Mouse (Mus musculus): ENCODE data around the gene Stpg4. TPM values are rescaled to one million over a fixed set of nuclear protein-coding genes. Genes with fewer than 3 reads are reported as not detected.

Stpg4 gene
- polyA plus RNA-seq, 1 experiment from 2014 or later = 0.27 TPM

DNA sequence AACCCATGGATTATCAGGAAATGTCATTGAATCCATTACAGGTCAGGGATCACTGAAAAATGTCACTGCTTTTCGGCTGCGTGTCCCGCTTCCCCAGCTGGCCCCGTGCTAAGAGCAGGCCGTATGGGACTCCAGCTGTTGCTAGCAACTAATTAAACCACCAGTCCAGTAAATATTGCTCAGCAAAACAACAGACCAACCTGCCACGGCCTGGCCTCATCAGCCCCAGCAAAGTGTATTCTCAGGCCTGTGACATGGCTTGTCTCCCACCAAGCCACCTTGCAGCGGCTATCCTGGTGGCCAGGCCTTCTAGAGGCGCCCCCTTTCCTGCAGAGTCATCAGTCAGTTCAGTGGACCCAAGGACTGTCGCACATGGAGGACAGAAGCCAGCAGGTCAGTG, 78.0 kb downstream of the Stpg4 start:
- Histone ChIP-seq H3K4me1 (peaks cover 41% of the 10 kb centered on the region), H3K27me3 (replicated peaks) (no peaks in the 10 kb centered on the region), H3K4me3 (no peak overlapping the region), H3K9me3 (no peaks in the 10 kb centered on the region), H3K9ac (no peak overlapping the region), H3K36me3 (no peaks in the 10 kb centered on the region), H3K27ac (replicated peaks) (no peak overlapping the region), H3K4me2 (no peak overlapping the region)
- 84% methylated on average over 9 of the region's 9 CpGs for WGBS
- ATAC-seq (ENCODE audit: extremely low read depth, insufficient number of reproducible peaks, low FRiP score, low TSS enrichment) = no peak

DNA sequence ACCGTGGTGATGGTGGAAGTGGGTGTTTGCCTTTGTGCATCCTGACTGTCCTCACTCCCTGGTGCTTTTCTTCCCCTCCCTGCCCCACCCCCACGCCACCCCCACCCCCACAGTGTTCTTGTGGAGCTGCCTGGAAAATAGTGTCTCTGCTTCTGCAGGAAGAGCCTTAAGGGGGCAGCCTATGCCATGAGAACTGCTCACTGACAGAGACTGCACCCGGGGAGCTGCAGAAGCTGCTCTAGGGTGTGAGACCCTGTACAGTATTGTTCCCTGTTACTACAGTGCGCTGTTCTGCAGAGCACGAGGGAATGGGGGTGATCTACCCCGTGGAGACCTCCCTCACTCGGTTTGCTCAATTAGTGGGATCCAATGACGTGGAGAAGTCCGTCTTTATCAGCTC, 78.5 kb downstream of the Stpg4 start:
- H3K4me1 ChIP-seq = peaks cover 41% of the 10 kb centered on the region
- H3K9me3 ChIP-seq = no peaks in the 10 kb centered on the region
- 41% methylated on average over 9 of the region's 9 CpGs for WGBS
- no peak overlapping the region for H3K27ac ChIP-seq (replicated peaks)
- no peak for ATAC-seq (ENCODE audit: extremely low read depth, insufficient number of reproducible peaks, low FRiP score, low TSS enrichment)
- H3K36me3 ChIP-seq = no peaks in the 10 kb centered on the region
- H3K27me3 ChIP-seq (replicated peaks) = no peaks in the 10 kb centered on the region
- H3K4me3 ChIP-seq = no peak overlapping the region
- H3K9ac ChIP-seq = no peak overlapping the region
- H3K4me2 ChIP-seq = no peak overlapping the region

DNA sequence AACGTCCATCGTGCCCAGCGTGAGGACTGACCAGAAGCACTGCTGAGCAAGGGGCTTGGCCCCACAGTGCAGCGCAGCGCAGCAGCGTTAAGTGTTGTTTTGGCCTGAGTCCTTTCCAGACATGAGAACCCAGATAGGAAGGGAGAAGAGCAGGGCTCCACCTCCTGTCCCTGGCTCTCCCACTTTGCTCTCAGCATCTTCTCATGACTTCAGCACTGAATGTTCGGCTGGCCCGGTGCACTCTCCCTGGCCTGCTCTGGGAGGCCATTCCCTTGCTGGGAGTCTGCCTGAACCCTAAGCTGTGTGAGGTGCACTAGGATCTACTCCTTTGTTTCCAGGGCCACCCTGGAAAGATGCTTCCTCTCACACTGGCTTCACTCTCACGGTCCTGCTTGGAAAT, 79.2 kb downstream of the Stpg4 start:
- H3K27ac ChIP-seq (replicated peaks) = no peak overlapping the region
- 42% methylated on average over 9 of the region's 9 CpGs for WGBS

DNA sequence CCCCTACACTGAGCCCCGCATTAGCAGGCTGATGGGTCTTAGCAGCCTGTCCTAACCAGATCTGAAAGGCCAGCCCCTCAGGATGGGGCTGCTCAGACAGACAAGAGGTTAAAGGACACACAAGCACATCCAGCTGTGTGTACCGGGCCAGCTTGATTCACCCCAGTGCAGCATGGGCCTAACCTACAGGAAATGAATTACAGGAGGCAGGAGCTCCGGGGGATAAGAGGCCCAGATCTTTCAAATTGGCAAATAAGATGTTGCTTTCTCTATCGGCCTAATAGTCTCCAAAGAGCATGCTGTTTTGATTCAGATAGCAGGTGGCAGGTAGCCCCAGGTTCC, 82.3 kb downstream of the Stpg4 start:
- no peak overlapping the region for H3K4me2 ChIP-seq
- no peak for ATAC-seq (ENCODE audit: extremely low read depth, insufficient number of reproducible peaks, low FRiP score, low TSS enrichment)
- no peaks in the 10 kb centered on the region for H3K27me3 ChIP-seq (replicated peaks)
- H3K4me1 ChIP-seq = peaks cover 14% of the 10 kb centered on the region
- no peak overlapping the region for H3K9ac ChIP-seq
- no peak overlapping the region for H3K27ac ChIP-seq (replicated peaks)
- no peaks in the 10 kb centered on the region for H3K36me3 ChIP-seq
- no peak overlapping the region for H3K4me3 ChIP-seq
- no peaks in the 10 kb centered on the region for H3K9me3 ChIP-seq
- WGBS = 55% methylated on average over 4 of the region's 4 CpGs

More for the DNA sequence above, 79.2 kb downstream of the Stpg4 start:
- Histone ChIP-seq H3K4me3 (no peak overlapping the region), H3K27me3 (replicated peaks) (no peaks in the 10 kb centered on the region), H3K4me1 (peaks cover 41% of the 10 kb centered on the region), H3K36me3 (no peaks in the 10 kb centered on the region), H3K9me3 (no peaks in the 10 kb centered on the region), H3K9ac (no peak overlapping the region), H3K4me2 (no peak overlapping the region)
- no peak for ATAC-seq (ENCODE audit: extremely low read depth, insufficient number of reproducible peaks, low FRiP score, low TSS enrichment)

DNA sequence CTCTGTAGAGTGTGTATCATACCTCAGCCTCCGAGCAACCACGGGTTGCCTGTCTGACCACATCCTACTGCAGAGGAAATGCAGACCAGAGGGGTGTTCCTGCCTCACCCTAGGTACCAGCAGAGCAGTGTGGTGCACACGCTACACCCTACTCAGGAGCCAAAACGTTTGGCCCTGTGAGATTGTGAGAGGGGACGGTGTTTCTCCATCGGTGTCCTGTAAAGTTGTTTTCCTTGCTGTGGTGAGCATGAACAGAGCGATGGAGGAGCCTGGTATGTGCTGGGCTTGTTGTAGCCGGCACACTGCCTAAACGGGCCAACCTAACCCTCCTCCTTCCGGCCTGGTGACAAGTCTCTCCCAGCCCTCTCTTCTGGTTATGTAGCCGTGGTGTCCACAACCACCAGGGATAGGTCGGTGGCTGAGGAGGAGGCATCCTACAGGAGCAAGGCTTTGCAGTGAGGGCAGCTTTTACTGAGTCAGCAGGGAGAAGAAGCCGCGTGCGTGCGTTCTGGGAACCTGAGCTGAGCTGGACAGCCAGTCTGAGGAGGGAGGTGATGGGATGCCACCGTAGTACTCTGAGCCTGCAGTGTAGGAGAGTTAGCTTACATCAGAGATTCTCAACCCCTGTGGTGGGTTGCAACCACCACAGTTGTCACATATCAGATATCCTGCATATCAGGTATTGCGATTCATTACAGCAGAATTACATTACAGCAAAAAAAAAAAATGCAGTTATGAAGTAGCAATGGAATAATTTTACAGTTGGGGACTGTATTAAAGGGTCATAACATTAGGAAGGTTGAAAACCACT, 82.9 kb downstream of the Stpg4 start:
- H3K9ac ChIP-seq = no peak overlapping the region

DNA sequence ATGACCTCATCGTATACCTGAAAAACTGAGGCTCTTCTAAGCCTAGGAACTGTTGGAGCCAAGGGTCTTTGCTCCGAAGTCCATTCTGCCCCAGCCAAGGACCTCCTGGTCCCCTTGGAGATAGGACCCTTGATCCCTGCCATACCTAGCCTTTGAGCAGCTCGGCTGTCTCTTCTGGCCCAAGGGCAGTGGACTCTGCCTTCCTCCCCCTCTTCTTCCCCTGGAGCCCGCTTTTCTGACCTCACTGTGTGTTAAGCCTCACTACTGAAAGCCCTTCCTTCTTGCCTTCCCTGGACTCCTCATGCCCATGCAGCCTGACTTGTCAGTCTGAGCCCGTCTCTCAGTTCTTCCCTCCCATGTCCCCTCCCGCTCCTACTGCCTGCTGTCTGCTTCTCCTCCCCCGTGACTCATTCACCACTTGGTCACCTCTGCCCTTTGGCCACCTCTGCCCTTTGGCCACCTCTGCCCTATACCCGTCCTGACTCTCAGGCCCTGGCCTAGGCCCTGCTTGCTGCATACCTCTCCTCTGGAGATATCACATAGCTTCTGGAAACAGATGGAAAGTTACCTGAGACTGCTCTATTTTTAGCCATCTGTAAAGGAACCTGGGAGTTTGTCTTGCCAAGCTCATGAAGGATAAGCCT, 84.4 kb downstream of the Stpg4 start:
- Histone ChIP-seq H3K9ac (no peak overlapping the region), H3K27ac (replicated peaks) (no peak overlapping the region), H3K9me3 (no peaks in the 10 kb centered on the region), H3K36me3 (no peaks in the 10 kb centered on the region), H3K4me3 (no peak overlapping the region), H3K4me1 (peaks cover under 1% of the 10 kb centered on the region; the same call in 1 of the 2 replicates), H3K4me2 (no peak overlapping the region), H3K27me3 (replicated peaks) (no peaks in the 10 kb centered on the region)
- WGBS = 68% methylated on average over 8 of the region's 8 CpGs
- no peak for ATAC-seq (ENCODE audit: extremely low read depth, insufficient number of reproducible peaks, low FRiP score, low TSS enrichment)

More for the DNA sequence above, 82.9 kb downstream of the Stpg4 start:
- peaks cover 8% of the 10 kb centered on the region for H3K4me1 ChIP-seq
- H3K4me3 ChIP-seq = no peak overlapping the region
- ATAC-seq (ENCODE audit: extremely low read depth, insufficient number of reproducible peaks, low FRiP score, low TSS enrichment) = no peak
- no peaks in the 10 kb centered on the region for H3K9me3 ChIP-seq
- H3K27ac ChIP-seq (replicated peaks) = no peak overlapping the region
- no peaks in the 10 kb centered on the region for H3K36me3 ChIP-seq
- H3K4me2 ChIP-seq = no peak overlapping the region
- WGBS = 64% methylated on average over 18 of the region's 18 CpGs
- H3K27me3 ChIP-seq (replicated peaks) = no peaks in the 10 kb centered on the region

Other genes starting within 250 kb of the Stpg4 start
- gene Mcfd2, start 161.8 kb downstream of the Stpg4 start, polyA plus RNA-seq (2015; fragmentation: Nextera tagmentation; extraction: Ambion mirVana) = 76.6 and 88.2 TPM in 2 replicates
- gene Ttc7, start 144.9 kb downstream of the Stpg4 start, polyA plus RNA-seq (2015; fragmentation: Nextera tagmentation; extraction: Ambion mirVana) = 2.5 and 3.6 TPM in 2 replicates
- 550 and 637 TPM in 2 replicates for gene Calm2, start 19.2 kb upstream of the Stpg4 start, polyA plus RNA-seq (2015; fragmentation: Nextera tagmentation; extraction: Ambion mirVana)
- gene Epcam, start 208.2 kb upstream of the Stpg4 start, polyA plus RNA-seq (2015; fragmentation: Nextera tagmentation; extraction: Ambion mirVana) = 12.7 and 14.4 TPM in 2 replicates
- 36.7 and 39.1 TPM in 2 replicates for gene Msh2, start 244.6 kb upstream of the Stpg4 start, polyA plus RNA-seq (2015; fragmentation: Nextera tagmentation; extraction: Ambion mirVana)